Mouse (Mus musculus) heart, postnatal 4 days (tissue): ENCODE measurements around the gene Fam184a. TPM values are rescaled to one million over a fixed set of nuclear protein-coding genes. Genes with fewer than 3 reads are reported as not detected.

Experiments used
- DNase-seq: peaks from one replicate; pipeline ENCODE4 v3.0.0; 2021
- total RNA-seq, 2 experiments: library from RNA; stranded (reverse); gene quantifications; 2 replicates each; pipeline ENCODE4 v1.2.3; 2021

The Fam184a gene
- total RNA-seq, 2 experiments from 2014 or later = 5.3 to 5.4 TPM

DNA sequence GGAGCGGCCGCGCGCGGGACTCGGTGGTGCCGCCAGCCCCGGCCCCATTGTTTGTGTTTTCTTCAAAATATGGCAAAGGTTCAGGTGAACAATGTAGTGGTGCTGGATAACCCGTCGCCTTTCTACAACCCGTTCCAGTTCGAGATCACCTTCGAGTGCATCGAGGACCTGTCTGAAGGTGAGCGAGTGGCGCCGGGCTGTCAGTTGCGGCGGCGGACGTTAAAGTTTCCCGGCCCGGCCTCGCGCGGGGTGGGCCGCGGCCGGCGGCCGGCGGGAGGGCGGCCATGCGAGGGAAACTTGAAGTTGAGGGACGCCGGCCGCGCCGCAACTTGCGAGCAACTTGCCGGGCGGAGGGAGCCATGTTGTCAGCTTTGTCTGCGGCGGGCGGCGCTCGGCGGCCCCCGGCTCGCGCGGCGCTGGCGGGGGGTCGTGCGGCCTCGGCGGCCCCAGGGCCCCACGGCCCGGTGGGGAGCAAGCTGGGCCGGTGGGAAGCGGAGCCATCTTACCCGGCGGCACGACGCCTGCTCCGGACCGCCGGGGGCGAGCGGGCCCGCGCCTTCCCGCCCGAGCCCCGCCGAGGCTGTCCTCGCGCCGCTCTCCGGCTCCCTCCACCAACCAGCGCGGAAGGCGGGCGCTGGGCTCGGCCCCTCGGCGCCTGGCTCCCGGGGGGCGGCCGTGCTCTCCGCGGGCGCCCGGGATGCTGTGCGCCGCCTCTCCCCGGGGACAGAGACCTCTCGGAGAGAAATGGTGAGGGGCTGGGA lies 153.6 kb downstream of the Fam184a start:
- peak; percentile 60 for DNase-seq

DNA sequence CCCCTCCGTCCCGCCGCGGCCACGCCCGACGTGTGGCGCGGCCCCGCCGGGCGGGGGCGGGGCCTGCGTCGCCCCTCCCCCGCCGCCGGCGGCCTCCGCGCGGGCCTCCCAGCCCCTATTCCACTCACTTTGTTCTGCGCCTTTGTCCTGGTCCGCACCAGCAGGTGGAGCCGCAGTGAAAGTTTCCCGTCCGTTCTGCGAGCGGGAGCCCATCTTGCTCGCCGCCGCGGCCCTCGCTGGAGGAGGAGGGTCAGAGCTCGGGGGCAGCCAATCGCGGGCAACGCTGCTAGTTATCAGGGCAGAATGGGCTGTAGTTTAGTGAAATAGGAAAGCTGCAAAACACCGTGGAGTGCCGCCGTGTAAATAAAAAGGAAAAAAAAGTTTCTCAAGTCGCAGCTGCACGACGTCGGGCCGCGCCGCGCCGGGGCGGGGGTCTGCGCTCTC lies 154.2 kb downstream of the Fam184a start, which contains the start of gene Asf1a:
Gene Asf1a, plus strand, starts transcription at position 81 of the 444 bp plus-strand sequence.
- peak; percentile 98 for DNase-seq

GRCm38 (mm10) chr10:53595744-53596676 lies 154.9 kb downstream of the Fam184a start:
- DNase-seq = no peak

- no peak for DNase-seq
These were observed 165.1 kb downstream of the Fam184a start for GRCm38 (mm10) chr10:53585777-53586176.

Other genes with a start within 250 kb of the Fam184a start
- gene Asf1a, start 154.4 kb downstream of the Fam184a start, total RNA-seq = 10 to 100 TPM; 41.0 to 41.5 TPM
- gene Mcm9, start 120.7 kb downstream of the Fam184a start, total RNA-seq = 10 to 100 TPM; 13.7 to 14.5 TPM